Mouse (Mus musculus) lung, adult 2 months (tissue): ENCODE results near the gene Stk24. TPM values are rescaled to one million over a fixed set of nuclear protein-coding genes. Genes with fewer than 3 reads are reported as not detected.
"Not testable (repeated sequence)": the region's sequence is repeated elsewhere in the genome, so short reads cannot be mapped to it uniquely, and the experiment has no call there.

Source experiments
- DNase-seq: peaks from one replicate; pipeline ENCODE4 v3.0.0; 2022
- H3K4me1 ChIP-seq: fragments of 200-500 bp; 2 replicates; pipeline ENCODE4 v1.6.1; 2011; ENCODE audit warnings: low read length; ENCODE audit not compliant: control insufficient read depth, insufficient read depth
- H3K4me3 ChIP-seq: fragments of 200-500 bp; replicated peaks from 2 replicates; pipeline ENCODE3; 2011; ENCODE audit warnings: low read depth, mild to moderate bottlenecking, control low read depth, low read length; ENCODE audit errors: extremely low read depth
- CTCF ChIP-seq: fragments of 200-500 bp; IDR thresholded peaks from 2 replicates; pipeline ENCODE4 v1.5.1; 2011; ENCODE audit warnings: mild to moderate bottlenecking, low read length, control low read depth; ENCODE audit not compliant: insufficient read depth
- POLR2A ChIP-seq: fragments of 200-500 bp; IDR thresholded peaks from 2 replicates; pipeline ENCODE4 v1.6.1; 2011; ENCODE audit warnings: low read depth, mild to moderate bottlenecking, control low read depth, low read length, borderline replicate concordance; ENCODE audit errors: extremely low read depth
- WGBS: fragments of 180-500 bp; shearing (Covaris S2); methylation state at CpG from one replicate; pipeline ENCODE4 v1.1.7; 2018; 5-methylcytosine and 5-hydroxymethylcytosine counted together
- polyA plus RNA-seq: library from polyadenylated mRNA; depleted of rRNA; stranded (reverse); fragments of >200 nt; gene quantifications from 2 replicates; pipeline ENCODE4 v1.2.3, GENCODE M21; 2012; rRNA removed

Gene Stk24
- polyA plus RNA-seq, result 22.0 and 26.9 TPM in 2 replicates

DNA sequence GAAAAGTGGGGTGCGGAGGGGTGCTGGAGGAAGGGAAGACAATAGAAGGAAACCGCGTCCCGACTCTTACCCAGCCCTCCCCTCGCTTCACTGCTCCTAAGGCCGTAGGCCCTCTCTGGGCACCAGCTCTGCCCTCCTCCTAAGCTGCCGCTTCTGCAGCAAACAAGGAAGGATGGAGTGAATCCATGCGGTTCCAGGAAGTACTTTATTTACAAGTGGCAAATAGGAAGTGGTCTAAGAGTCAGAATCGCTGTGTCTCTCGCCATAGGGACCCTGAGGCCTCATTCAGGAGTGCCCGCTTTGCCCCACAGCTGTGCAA lies at the start of gene Stk24:
Gene Stk24, minus strand, starts transcription at position 185 of the 319 bp plus-strand sequence.
- 3% methylated on average over 11 of the region's 11 CpGs for WGBS
- Histone ChIP-seq H3K4me1 (peaks cover 10% of the 10 kb centered on the region), H3K4me3 (peak within 1 kb of the TSS; percentile 84)
- TF ChIP-seq CTCF (no peak), POLR2A (peak; percentile 16; the same call in 1 of the 2 replicates)
- no peak for DNase-seq

GRCm38 (mm10) chr14:121428148-121428547 lies 48.3 kb upstream of the Stk24 start:
- no peaks in the 10 kb centered on the region for H3K4me1 ChIP-seq
- TF ChIP-seq POLR2A (no peak), CTCF (no peak)
- no peak overlapping the region for H3K4me3 ChIP-seq
- WGBS, result 90% methylated on average over 4 of the region's 4 CpGs
- no peak for DNase-seq

DNA sequence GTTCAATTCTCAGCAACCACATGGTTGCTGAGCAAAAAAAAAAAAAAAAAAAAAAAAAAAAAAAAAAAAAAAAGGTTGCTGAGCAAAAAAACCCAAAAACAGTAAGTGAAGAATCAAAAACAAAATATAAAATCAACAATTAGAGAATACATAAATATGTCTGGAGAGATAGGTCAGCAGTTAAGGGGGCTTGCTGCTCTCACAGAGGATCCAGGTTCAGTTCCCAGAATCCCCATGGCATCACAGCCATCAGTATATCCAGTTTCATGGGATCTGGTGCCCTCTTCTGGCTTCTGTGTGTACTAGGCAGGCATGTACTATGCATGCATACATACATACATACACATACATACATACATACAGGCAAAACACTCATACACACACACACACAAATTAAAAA lies 46.9 kb upstream of the Stk24 start:
- TF ChIP-seq CTCF (peak; percentile 28), POLR2A (no peak)
- DNase-seq, result no peak
- Histone ChIP-seq H3K4me3 (no peak overlapping the region), H3K4me1 (peaks cover 9% of the 10 kb centered on the region; the same call in 1 of the 2 replicates)

- WGBS, result 80% methylated on average over 7 of the region's 7 CpGs
- DNase-seq, result no peak
- no peak for TF ChIP-seq CTCF
- no peak for TF ChIP-seq POLR2A
- Histone ChIP-seq H3K4me3 (no peak overlapping the region), H3K4me1 (peaks cover 9% of the 10 kb centered on the region; the same call in 1 of the 2 replicates)
Measured at GRCm38 (mm10) chr14:121425004-121425793, 45.4 kb upstream of the Stk24 start.

- Histone ChIP-seq H3K4me3 (no peak overlapping the region), H3K4me1 (peaks cover 9% of the 10 kb centered on the region; the same call in 1 of the 2 replicates)
- peak; percentile 23 for DNase-seq
- TF ChIP-seq CTCF (no peak), POLR2A (no peak)
- 10% methylated on average over 7 of the region's 7 CpGs for WGBS
Measured at GRCm38 (mm10) chr14:121423341-121423751, 43.5 kb upstream of the Stk24 start.

GRCm38 (mm10) chr14:121422664-121423340 lies 43.0 kb upstream of the Stk24 start:
- peak; percentile 46 for DNase-seq
- WGBS, result 14% methylated on average over 4 of the region's 4 CpGs
- no peak for TF ChIP-seq CTCF
- no peak for TF ChIP-seq POLR2A
- Histone ChIP-seq H3K4me1 (peaks cover 9% of the 10 kb centered on the region; the same call in 1 of the 2 replicates), H3K4me3 (no peak overlapping the region)

- no peak for DNase-seq
- Histone ChIP-seq H3K4me3 (no peak overlapping the region), H3K4me1 (peaks cover 9% of the 10 kb centered on the region; the same call in 1 of the 2 replicates)
- 82% methylated on average over 4 of the region's 4 CpGs for WGBS
- TF ChIP-seq CTCF (no peak), POLR2A (no peak)
Measured at GRCm38 (mm10) chr14:121422000-121422399, 42.2 kb upstream of the Stk24 start.

- H3K4me1 ChIP-seq, result peaks cover 5% of the 10 kb centered on the region; the same call in 1 of the 2 replicates
- TF ChIP-seq CTCF (no peak), POLR2A (no peak)
- H3K4me3 ChIP-seq, result no peak overlapping the region
- DNase-seq, result no peak
- WGBS, result 72% methylated on average over 5 of the region's 5 CpGs
Measured at GRCm38 (mm10) chr14:121417594-121417993, 37.8 kb upstream of the Stk24 start.

DNA sequence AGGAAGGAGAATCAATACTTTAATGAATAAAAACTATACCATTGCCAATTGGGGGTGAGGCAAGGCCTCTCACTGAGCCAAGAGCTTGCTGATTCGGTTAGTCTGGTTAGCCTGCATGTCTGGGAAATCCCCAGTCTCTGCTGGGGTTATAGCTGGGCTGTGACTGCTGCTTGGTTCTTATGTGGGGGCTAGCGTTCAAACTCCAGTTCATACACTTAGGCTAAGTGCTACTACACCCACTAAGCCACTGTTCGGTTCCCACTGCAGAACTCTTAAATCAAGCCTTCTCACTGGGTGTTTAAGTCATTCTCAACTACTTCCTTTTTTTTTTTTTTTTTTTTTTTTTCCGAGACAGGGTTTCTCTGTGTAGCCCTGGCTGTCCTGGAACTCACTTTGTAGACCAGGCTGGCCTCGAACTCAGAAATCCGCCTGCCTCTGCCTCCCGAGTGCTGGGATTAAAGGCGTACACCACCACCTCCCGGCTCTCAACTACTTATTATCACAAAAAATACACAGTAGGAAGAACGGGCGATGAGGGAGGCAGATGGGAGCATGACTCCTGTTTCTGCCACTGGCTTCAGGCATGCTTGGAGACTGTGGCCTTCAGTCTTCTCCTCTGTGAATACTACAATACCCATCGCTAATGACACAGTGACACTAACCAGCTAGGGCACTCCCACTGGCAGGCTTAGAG lies 37.0 kb upstream of the Stk24 start:
- no peaks in the 10 kb centered on the region for H3K4me1 ChIP-seq
- TF ChIP-seq POLR2A, result no peak
- TF ChIP-seq CTCF, result no peak
- WGBS, result 88% methylated on average over 11 of the region's 12 CpGs
- no peak for DNase-seq
- no peak overlapping the region for H3K4me3 ChIP-seq

DNA sequence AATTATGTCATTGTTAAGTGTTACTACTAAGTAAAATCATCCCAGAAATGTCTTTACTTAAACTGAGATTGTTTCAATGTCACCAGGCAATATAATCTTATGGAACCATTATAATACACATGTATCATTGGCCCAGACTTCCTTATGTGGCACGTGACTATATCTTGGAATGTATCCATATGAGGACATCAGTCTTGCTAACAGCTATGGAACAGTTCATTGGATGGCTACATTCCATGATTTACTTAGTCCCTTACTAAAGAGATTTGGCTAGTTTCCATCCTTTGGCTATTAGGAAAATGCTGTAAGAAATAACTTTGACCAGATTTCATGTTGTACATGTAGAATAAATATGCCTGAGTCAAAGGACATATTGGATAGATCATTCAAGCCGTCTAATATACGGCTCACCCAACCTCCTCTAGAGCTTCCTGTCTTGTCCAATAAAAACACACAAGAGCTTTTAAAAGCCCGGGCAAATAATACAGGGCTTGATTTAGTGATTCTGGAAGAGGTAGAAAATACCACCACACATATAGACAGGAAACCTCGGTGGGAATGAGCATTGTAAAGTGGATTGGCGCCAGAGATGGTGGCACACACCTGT lies 34.9 kb upstream of the Stk24 start:
- WGBS, result 59% methylated on average over 6 of the region's 6 CpGs
- no peaks in the 10 kb centered on the region for H3K4me1 ChIP-seq
- TF ChIP-seq CTCF, result no peak
- TF ChIP-seq POLR2A, result no peak
- no peak overlapping the region for H3K4me3 ChIP-seq
- DNase-seq, result no peak

GRCm38 (mm10) chr14:121413726-121414125 lies 33.9 kb upstream of the Stk24 start:
- not testable (repeated sequence) for DNase-seq

More at GRCm38 (mm10) chr14:121413726-121414125, 33.9 kb upstream of the Stk24 start:
- not testable (repeated sequence) for H3K4me3 ChIP-seq, H3K4me1 ChIP-seq
- WGBS, result 100% methylated on average over 1 of the region's 1 CpGs
